Mouse (Mus musculus) thymus, adult 2 months (tissue): ENCODE measurements around the gene Rps5. TPM values are rescaled to one million over a fixed set of nuclear protein-coding genes. Genes with fewer than 3 reads are reported as not detected.
"Not testable (repeated sequence)": the region's sequence is repeated elsewhere in the genome, so short reads cannot be mapped to it uniquely, and the experiment has no call there.

Experiments used
- DNase-seq: peaks from one replicate; pipeline ENCODE4 v3.0.0; 2021
- H3K27ac ChIP-seq: fragments of 200-500 bp; 2 replicates; pipeline ENCODE4 v1.5.1; 2012; ENCODE audit warnings: low read length, control low read depth; ENCODE audit not compliant: control insufficient read depth, insufficient read depth
- H3K27me3 ChIP-seq: fragments of 200-500 bp; 2 replicates; pipeline ENCODE4 v1.6.1; 2012; ENCODE audit warnings: mild to moderate bottlenecking, low read length, moderate library complexity, mixed read lengths; ENCODE audit not compliant: control insufficient read depth, insufficient read depth
- H3K36me3 ChIP-seq: fragments of 200-500 bp; 2 replicates; pipeline ENCODE4 v1.6.1; 2012; ENCODE audit warnings: mild to moderate bottlenecking, low read length, moderate library complexity; ENCODE audit not compliant: control insufficient read depth, insufficient read depth
- H3K4me1 ChIP-seq: fragments of 200-500 bp; replicated peaks from 2 replicates; pipeline ENCODE4 v1.6.1; 2012; ENCODE audit warnings: low read length; ENCODE audit not compliant: control insufficient read depth, insufficient read depth
- H3K4me3 ChIP-seq: fragments of 200-500 bp; 2 replicates; pipeline ENCODE4 v1.5.1; 2012; ENCODE audit warnings: mild to moderate bottlenecking, low read length, control low read depth, moderate library complexity; ENCODE audit not compliant: control insufficient read depth, insufficient read depth
- CTCF ChIP-seq: fragments of 200-500 bp; IDR thresholded peaks from 2 replicates; pipeline ENCODE4 v1.5.1; 2012; ENCODE audit warnings: mild to moderate bottlenecking, control low read depth, low read length, moderate library complexity, borderline replicate concordance; ENCODE audit not compliant: control insufficient read depth, poor library complexity, insufficient read depth; ENCODE audit errors: extremely low read depth
- POLR2A ChIP-seq: fragments of 200-500 bp; IDR thresholded peaks from 2 replicates; pipeline ENCODE4 v1.6.1; 2012; ENCODE audit warnings: mild to moderate bottlenecking, low read length, control low read depth, moderate library complexity; ENCODE audit not compliant: control insufficient read depth, poor library complexity, insufficient read depth; ENCODE audit errors: extremely low read depth
- WGBS: fragments of 180-500 bp; shearing (Covaris S2); methylation state at CpG from one replicate; pipeline ENCODE4 v1.1.7; 2018; 5-methylcytosine and 5-hydroxymethylcytosine counted together
- polyA plus RNA-seq: library from polyadenylated mRNA; depleted of rRNA; stranded (reverse); fragments of >200 nt; gene quantifications from 2 replicates; pipeline ENCODE4 v1.2.3, GENCODE M21; 2012

The Rps5 gene
- polyA plus RNA-seq, 1 experiment: 2,907 TPM

- Histone ChIP-seq H3K36me3 (peaks cover 12% of the 10 kb centered on the region), H3K4me1 (peaks cover 3% of the 10 kb centered on the region), H3K27me3 (no peaks in the 10 kb centered on the region), H3K4me3 (peak overlapping the region; percentile 25; the same call in 1 of the 2 replicates), H3K27ac (peak overlapping the region; percentile 97)
- TF ChIP-seq CTCF: no peak
- no peak for TF ChIP-seq POLR2A
- DNase-seq: peak; percentile 90
- 18% methylated on average over 7 of the region's 7 CpGs for WGBS
Observed at GRCm38 (mm10) chr7:12909498-12909962, 12.6 kb upstream of the Rps5 start.

GRCm38 (mm10) chr7:12910181-12910668, 11.9 kb upstream of the Rps5 start:
- peaks cover 3% of the 10 kb centered on the region for H3K4me1 ChIP-seq
- H3K27ac ChIP-seq: peak overlapping the region; percentile 97
- WGBS: 2% methylated on average over 19 of the region's 19 CpGs
- TF ChIP-seq CTCF (no peak), POLR2A (peak; percentile 51; the same call in 1 of the 2 replicates)
- no peaks in the 10 kb centered on the region for H3K27me3 ChIP-seq
- peak; percentile 57 for DNase-seq
- peaks cover 12% of the 10 kb centered on the region for H3K36me3 ChIP-seq
- H3K4me3 ChIP-seq: peak overlapping the region; percentile 99

- no peak for DNase-seq
Observed at GRCm38 (mm10) chr7:12913556-12913955, 8.5 kb upstream of the Rps5 start.

GRCm38 (mm10) chr7:12920495-12920894, 1.6 kb upstream of the Rps5 start:
- H3K36me3 ChIP-seq: peaks cover 22% of the 10 kb centered on the region
- H3K4me1 ChIP-seq, H3K27ac ChIP-seq, DNase-seq, H3K4me3 ChIP-seq, H3K27me3 ChIP-seq: not testable (repeated sequence)
- WGBS: 90% methylated on average over 7 of the region's 8 CpGs

More at GRCm38 (mm10) chr7:12913556-12913955, 8.5 kb upstream of the Rps5 start:
- Histone ChIP-seq H3K27me3 (no peaks in the 10 kb centered on the region), H3K27ac (no peak overlapping the region), H3K4me1 (peaks cover 3% of the 10 kb centered on the region), H3K4me3 (no peak overlapping the region), H3K36me3 (no peaks in the 10 kb centered on the region)
- TF ChIP-seq POLR2A: no peak
- no peak for TF ChIP-seq CTCF

GRCm38 (mm10) chr7:12921318-12921704, 779 bp upstream of the Rps5 start:
- Histone ChIP-seq H3K4me3 (peak overlapping the region; percentile 77), H3K27me3 (no peaks in the 10 kb centered on the region), H3K27ac (peak overlapping the region; percentile 75), H3K36me3 (peaks cover 30% of the 10 kb centered on the region), H3K4me1 (peaks cover 7% of the 10 kb centered on the region)
- TF ChIP-seq POLR2A: no peak
- no peak for TF ChIP-seq CTCF
- 0% methylated on average over 3 of the region's 3 CpGs for WGBS
- DNase-seq: no peak

- peaks cover 38% of the 10 kb centered on the region for H3K36me3 ChIP-seq
- H3K4me3 ChIP-seq: peak overlapping the region; percentile 94
- H3K27ac ChIP-seq: no peak overlapping the region
- H3K27me3 ChIP-seq: no peaks in the 10 kb centered on the region
- TF ChIP-seq CTCF (no peak), POLR2A (no peak)
- peaks cover 7% of the 10 kb centered on the region for H3K4me1 ChIP-seq
- no peak for DNase-seq
- WGBS: 2% methylated on average over 8 of the region's 8 CpGs
Observed at GRCm38 (mm10) chr7:12922729-12923128, 639 bp downstream of the Rps5 start.

GRCm38 (mm10) chr7:12926316-12926715, 4.2 kb downstream of the Rps5 start:
- TF ChIP-seq CTCF (no peak), POLR2A (no peak)
- 94% methylated on average over 7 of the region's 7 CpGs for WGBS
- H3K36me3 ChIP-seq: peaks cover 38% of the 10 kb centered on the region
- H3K27me3 ChIP-seq: peaks cover 3% of the 10 kb centered on the region; the same call in 1 of the 2 replicates
- H3K27ac ChIP-seq: no peak overlapping the region
- DNase-seq: no peak
- H3K4me1 ChIP-seq: peaks cover 5% of the 10 kb centered on the region
- H3K4me3 ChIP-seq: no peak overlapping the region
